Mouse (Mus musculus) liver, adult 2 months (tissue): ENCODE data around the gene 6430628N08Rik. TPM values are rescaled to one million over a fixed set of nuclear protein-coding genes. Genes with fewer than 3 reads are reported as not detected.

Experiments
- DNase-seq: peaks from one replicate; pipeline ENCODE4 v3.0.0-alpha.2; 2011; ENCODE audit warnings: low read depth, low spot score; ENCODE audit errors: extremely low read depth
- H3K27ac ChIP-seq: fragments of 200-500 bp; replicated peaks from 2 replicates; pipeline ENCODE4 v1.5.1; 2012; ENCODE audit warnings: low read depth, mild to moderate bottlenecking, control low read depth, inconsistent platforms, low read length; ENCODE audit not compliant: insufficient read depth
- H3K27me3 ChIP-seq: fragments of 200-500 bp; 2 replicates; pipeline ENCODE4 v1.6.1; 2012; ENCODE audit warnings: mild to moderate bottlenecking, moderate library complexity, low read length, inconsistent platforms; ENCODE audit not compliant: control insufficient read depth, insufficient read depth
- H3K36me3 ChIP-seq: fragments of 200-500 bp; 2 replicates; pipeline ENCODE4 v1.6.1; 2012; ENCODE audit warnings: low read length, inconsistent platforms; ENCODE audit not compliant: control insufficient read depth, insufficient read depth
- H3K4me1 ChIP-seq: fragments of 200-500 bp; 2 replicates; pipeline ENCODE4 v1.6.1; 2011; ENCODE audit warnings: low read length; ENCODE audit not compliant: control insufficient read depth, insufficient read depth
- H3K4me3 ChIP-seq: fragments of 200-500 bp; 2 replicates; pipeline ENCODE4 v1.5.1; 2011; ENCODE audit warnings: low read depth, mild to moderate bottlenecking, control low read depth, low read length, moderate library complexity; ENCODE audit not compliant: insufficient read depth
- H3K79me2 ChIP-seq: fragments of 200-500 bp; 2 replicates; pipeline ENCODE4 v1.6.1; 2012; ENCODE audit warnings: inconsistent platforms, mild to moderate bottlenecking, low read length, moderate library complexity; ENCODE audit not compliant: control insufficient read depth, insufficient read depth
- H3K9ac ChIP-seq: fragments of 200-500 bp; 2 replicates; pipeline ENCODE4 v1.6.1; 2012; ENCODE audit warnings: low read depth, mild to moderate bottlenecking, control low read depth, inconsistent platforms, low read length
- CTCF ChIP-seq: fragments of 200-500 bp; IDR thresholded peaks from 2 replicates; pipeline ENCODE4 v1.5.1; 2011; ENCODE audit warnings: low read depth, low read length, control low read depth
- POLR2A ChIP-seq: fragments of 200-500 bp; IDR thresholded peaks from 2 replicates; pipeline ENCODE4 v1.6.1; 2011; ENCODE audit warnings: low read length, control low read depth; ENCODE audit not compliant: insufficient read depth; ENCODE audit errors: extremely low read depth
- WGBS: fragments of 180-500 bp; shearing (Covaris S2); methylation state at CpG from one replicate; pipeline ENCODE4 v1.1.7; 2018; 5-methylcytosine and 5-hydroxymethylcytosine counted together
- polyA plus RNA-seq: library from polyadenylated mRNA; depleted of rRNA; stranded (reverse); fragments of >200 nt; gene quantifications from 2 replicates; pipeline ENCODE4 v1.2.3, GENCODE M21; 2012
- total RNA-seq: library from RNA; depleted of rRNA; stranded (reverse); fragments of >200 nt; gene quantifications from 2 replicates; pipeline ENCODE4 v1.2.3, GENCODE M21; 2014

Gene 6430628N08Rik
- total and polyA plus RNA-seq, 2 experiments = not detected

DNA sequence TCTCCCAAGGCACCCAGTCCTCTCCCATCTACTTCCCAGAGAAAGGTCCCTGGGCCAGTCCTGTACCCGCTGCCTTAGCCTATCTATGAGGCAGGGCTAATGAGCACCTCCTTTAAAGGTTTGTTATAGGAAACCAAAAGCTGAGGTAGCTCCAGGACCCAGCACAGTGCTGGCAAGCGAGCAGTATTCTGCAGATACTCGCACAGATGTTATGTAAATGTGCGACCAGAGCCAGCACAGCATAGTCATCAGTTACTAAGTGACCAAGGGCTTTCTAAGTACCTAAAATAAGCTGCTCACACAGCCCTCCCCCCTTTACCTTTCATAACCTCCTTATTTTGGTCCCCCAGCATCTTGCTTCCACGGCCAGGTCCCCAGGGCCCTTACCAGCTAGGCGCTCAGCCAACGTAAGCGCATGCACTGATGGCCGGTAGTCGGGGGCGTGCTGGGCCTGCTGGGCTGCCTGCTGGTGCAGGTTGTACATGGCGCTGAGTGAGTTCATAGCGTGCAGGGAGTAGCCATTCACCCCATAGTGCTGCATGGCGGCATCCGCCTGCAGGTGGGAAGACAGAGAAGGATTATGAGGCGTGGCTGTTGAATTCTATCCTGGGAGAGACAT is 32.9 kb downstream of the 6430628N08Rik start:
- TF ChIP-seq CTCF (no peak), POLR2A (no peak)
- no peaks in the 10 kb centered on the region for H3K79me2 ChIP-seq
- H3K4me3 ChIP-seq = no peak overlapping the region
- H3K36me3 ChIP-seq = no peaks in the 10 kb centered on the region
- H3K27me3 ChIP-seq = no peaks in the 10 kb centered on the region
- H3K27ac ChIP-seq = no peak overlapping the region
- H3K4me1 ChIP-seq = no peaks in the 10 kb centered on the region
- WGBS = 78% methylated on average over 16 of the region's 16 CpGs
- no peak for DNase-seq
- H3K9ac ChIP-seq = no peak overlapping the region

DNA sequence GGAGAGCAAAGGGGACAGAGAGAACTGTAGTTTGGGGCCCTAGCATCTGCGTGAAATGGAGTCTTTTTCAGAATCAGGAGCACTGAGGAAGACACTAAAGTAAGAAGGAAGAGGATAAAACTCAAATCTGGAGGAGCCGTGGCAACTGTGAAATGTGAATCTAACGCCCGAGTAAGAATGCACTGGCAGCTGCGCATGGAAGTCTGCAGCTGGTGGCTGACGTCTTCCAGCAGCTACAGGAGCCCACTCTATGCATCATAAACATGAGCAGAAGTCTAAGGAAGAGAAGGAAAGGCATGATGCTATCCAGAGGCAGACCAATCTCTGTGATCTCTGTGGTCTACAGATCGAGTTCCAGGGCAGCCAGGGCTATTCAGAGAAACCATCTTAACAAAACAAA is 37.2 kb downstream of the 6430628N08Rik start:
- 64% methylated on average over 7 of the region's 7 CpGs for WGBS
- no peaks in the 10 kb centered on the region for H3K79me2 ChIP-seq
- H3K27me3 ChIP-seq = no peaks in the 10 kb centered on the region

GRCm38 (mm10) chr4:115931556-115932088 is 41.2 kb downstream of the 6430628N08Rik start:
- Histone ChIP-seq H3K27me3 (peaks cover 8% of the 10 kb centered on the region), H3K79me2 (no peaks in the 10 kb centered on the region), H3K36me3 (no peaks in the 10 kb centered on the region), H3K27ac (no peak overlapping the region), H3K4me1 (peaks cover 8% of the 10 kb centered on the region; the same call in 1 of the 2 replicates), H3K4me3 (no peak overlapping the region), H3K9ac (no peak overlapping the region)
- DNase-seq = no peak
- 68% methylated on average over 13 of the region's 13 CpGs for WGBS
- TF ChIP-seq CTCF (no peak), POLR2A (no peak)

More for the DNA sequence above, 37.2 kb downstream of the 6430628N08Rik start:
- Histone ChIP-seq H3K4me3 (no peak overlapping the region), H3K4me1 (no peaks in the 10 kb centered on the region), H3K27ac (no peak overlapping the region), H3K9ac (no peak overlapping the region), H3K36me3 (no peaks in the 10 kb centered on the region)
- no peak for DNase-seq
- TF ChIP-seq POLR2A (no peak), CTCF (no peak)

- Histone ChIP-seq H3K27me3 (peaks cover 38% of the 10 kb centered on the region), H3K36me3 (no peaks in the 10 kb centered on the region), H3K27ac (no peak overlapping the region), H3K9ac (no peak overlapping the region), H3K4me1 (peaks cover 12% of the 10 kb centered on the region), H3K4me3 (no peak overlapping the region), H3K79me2 (no peaks in the 10 kb centered on the region)
- DNase-seq = no peak
- WGBS = 2% methylated on average over 36 of the region's 36 CpGs
- TF ChIP-seq CTCF (no peak), POLR2A (no peak)
Observed at GRCm38 (mm10) chr4:115935835-115936581, 45.5 kb downstream of the 6430628N08Rik start.

GRCm38 (mm10) chr4:115936646-115937045 is 46.2 kb downstream of the 6430628N08Rik start:
- H3K27ac ChIP-seq = no peak overlapping the region
- H3K27me3 ChIP-seq = peaks cover 39% of the 10 kb centered on the region
- TF ChIP-seq CTCF (no peak), POLR2A (no peak)
- H3K4me1 ChIP-seq = peaks cover 12% of the 10 kb centered on the region
- H3K79me2 ChIP-seq = no peaks in the 10 kb centered on the region
- no peak overlapping the region for H3K9ac ChIP-seq
- 6% methylated on average over 20 of the region's 20 CpGs for WGBS
- no peak overlapping the region for H3K4me3 ChIP-seq
- H3K36me3 ChIP-seq = no peaks in the 10 kb centered on the region
- DNase-seq = no peak
